Mouse (Mus musculus) heart, embryonic 12.5 days (tissue): Measurements from ENCODE around the gene 4930447F04Rik. TPM values are rescaled to one million over a fixed set of nuclear protein-coding genes. Genes with fewer than 3 reads are reported as not detected.

Experiments
- ATAC-seq: fragments of 200-750 bp; cut with Nextera tagmentation; 2 replicates; pipeline ENCODE4 v1.8.0; 2017; ENCODE audit warnings: moderate TSS enrichment, moderate library complexity; ENCODE audit not compliant: insufficient number of reproducible peaks, low FRiP score
- H3K27ac ChIP-seq: fragments of 300-500 bp; sonication (generic); 2 replicates; pipeline ENCODE4 v1.5.1; 2016; ENCODE audit warnings: mild to moderate bottlenecking, moderate library complexity; ENCODE audit not compliant: poor library complexity, severe bottlenecking
- H3K27me3 ChIP-seq: fragments of 300-500 bp; sonication (generic); replicated peaks from 2 replicates; pipeline ENCODE4 v1.6.1; 2016; ENCODE audit warnings: mild to moderate bottlenecking, moderate library complexity
- H3K36me3 ChIP-seq: fragments of 300-500 bp; sonication (generic); 2 replicates; pipeline ENCODE4 v1.6.1; 2016; ENCODE audit warnings: mild to moderate bottlenecking, moderate library complexity
- H3K4me1 ChIP-seq: fragments of 300-500 bp; sonication (generic); replicated peaks from 2 replicates; pipeline ENCODE4 v1.6.1; 2016; ENCODE audit warnings: mild to moderate bottlenecking
- H3K4me2 ChIP-seq: fragments of 300-500 bp; sonication (generic); 2 replicates; pipeline ENCODE4 v1.6.1; 2016; ENCODE audit warnings: mild to moderate bottlenecking, moderate library complexity
- H3K4me3 ChIP-seq: fragments of 300-500 bp; sonication (generic); 2 replicates; pipeline ENCODE4 v1.5.1; 2016; ENCODE audit warnings: mild to moderate bottlenecking
- H3K9ac ChIP-seq: fragments of 300-500 bp; sonication (generic); 2 replicates; pipeline ENCODE4 v1.6.1; 2016; ENCODE audit warnings: mild to moderate bottlenecking, moderate library complexity
- H3K9me3 ChIP-seq: fragments of 300-500 bp; sonication (generic); replicated peaks from 2 replicates; pipeline ENCODE4 v1.6.1; 2016; ENCODE audit warnings: mild to moderate bottlenecking, moderate library complexity
- WGBS: fragments of 180-500 bp; shearing (Covaris S2); methylation state at CpG from one replicate; pipeline ENCODE4 v1.1.7; 2016; 5-methylcytosine and 5-hydroxymethylcytosine counted together
- polyA plus RNA-seq: library from polyadenylated mRNA; unstranded; fragments of >200 nt; fragmentation: Nextera tagmentation; extraction: Ambion mirVana; gene quantifications from 2 replicates; pipeline ENCODE4 v1.2.1, GENCODE M21; 2016

The 4930447F04Rik gene
- not detected in 2 replicates for polyA plus RNA-seq

GRCm38 (mm10) chrX:66304124-66304523, at the start of gene 4930447F04Rik:
Gene 4930447F04Rik, minus strand, starts transcription at chrX:66304224.
- Histone ChIP-seq H3K27me3 (no peaks in the 10 kb centered on the region), H3K9ac (no peak within 1 kb of the TSS), H3K4me2 (no peak within 1 kb of the TSS), H3K4me3 (no peak within 1 kb of the TSS), H3K36me3 (no peaks in the 10 kb centered on the region), H3K4me1 (no peaks in the 10 kb centered on the region), H3K9me3 (no peaks in the 10 kb centered on the region), H3K27ac (no peak within 1 kb of the TSS)
- no peak for ATAC-seq
- WGBS: 69% methylated on average over 1 of the region's 1 CpGs
